Mouse (Mus musculus) kidney, adult 2 months (tissue): ENCODE results near the gene Zfp93.

ENCODE experiments used
- CTCF ChIP-seq: fragments of 200-500 bp; conservative IDR thresholded peaks from 2 replicates; pipeline ENCODE4 v1.5.1; 2011; ENCODE audit warnings: low read depth, mild to moderate bottlenecking, control low read depth, low read length, moderate library complexity, mixed read lengths; ENCODE audit not compliant: insufficient read depth, insufficient read length
- POLR2A ChIP-seq: fragments of 200-500 bp; IDR thresholded peaks from one replicate; pipeline ENCODE4 v1.6.1; 2011; ENCODE audit warnings: low read depth, low read length, control low read depth

GRCm38 (mm10) chr7:24269256-24269655, 964 bp upstream of the Zfp93 start:
- TF ChIP-seq POLR2A (no peak), CTCF (no peak)
